Mouse (Mus musculus) NIH3T3 (cell line): Measurements from ENCODE around the gene Ifnlr1.

Experiments used
- DNase-seq: peaks from one replicate; pipeline ENCODE4 v3.0.0-alpha.2; 2012; ENCODE audit warnings: low read depth

Gene Ifnlr1

GRCm38 (mm10) chr4:135744726-135745448 lies 58.8 kb downstream of the Ifnlr1 start:
- DNase-seq = no peak

- no peak for DNase-seq
Observed at GRCm38 (mm10) chr4:135745613-135746012, 59.5 kb downstream of the Ifnlr1 start.

- no peak for DNase-seq
Observed at GRCm38 (mm10) chr4:135750896-135751295, 64.8 kb downstream of the Ifnlr1 start.

- no peak for DNase-seq
Observed at GRCm38 (mm10) chr4:135752106-135752778, 66.2 kb downstream of the Ifnlr1 start.

- no peak for DNase-seq
Observed at GRCm38 (mm10) chr4:135752779-135753164, 66.7 kb downstream of the Ifnlr1 start.
